Mouse (Mus musculus): ENCODE measurements at regions not wholly inside any gene's neighbourhood (a gene's known extent, or its start where the extent isn't known, plus 50 kb on each side); places are given as distances from the start of the nearest gene placed in this dataset.
"Not testable (repeated sequence)": the region's sequence is repeated elsewhere in the genome, so short reads cannot be mapped to it uniquely, and the experiment has no call there.

DNA sequence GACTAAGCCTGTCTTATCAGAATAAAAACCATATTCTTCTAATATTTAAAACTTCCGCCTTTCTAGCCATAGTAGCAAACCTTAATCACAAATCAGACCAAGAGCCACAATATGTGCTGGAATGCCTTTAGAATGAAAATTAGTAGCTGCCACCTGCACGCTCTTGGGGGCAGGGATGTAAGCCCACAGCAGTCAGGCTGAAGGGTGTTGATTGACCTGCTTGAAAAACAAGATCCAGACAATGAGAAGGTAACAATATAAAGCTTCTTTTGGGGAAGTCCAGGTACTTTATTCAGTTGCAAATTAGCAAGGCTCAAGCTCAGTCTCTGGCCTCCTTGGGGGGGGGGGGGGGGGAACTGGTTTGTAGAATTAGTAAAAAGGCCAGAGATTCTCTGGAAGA is 222.3 kb upstream of the Ell2 start:
- not testable (repeated sequence) for DNase-seq

GRCm38 (mm10) chr13:75501530-75501929 is 205.0 kb upstream of the Ell2 start:
- DNase-seq, result no peak

DNA sequence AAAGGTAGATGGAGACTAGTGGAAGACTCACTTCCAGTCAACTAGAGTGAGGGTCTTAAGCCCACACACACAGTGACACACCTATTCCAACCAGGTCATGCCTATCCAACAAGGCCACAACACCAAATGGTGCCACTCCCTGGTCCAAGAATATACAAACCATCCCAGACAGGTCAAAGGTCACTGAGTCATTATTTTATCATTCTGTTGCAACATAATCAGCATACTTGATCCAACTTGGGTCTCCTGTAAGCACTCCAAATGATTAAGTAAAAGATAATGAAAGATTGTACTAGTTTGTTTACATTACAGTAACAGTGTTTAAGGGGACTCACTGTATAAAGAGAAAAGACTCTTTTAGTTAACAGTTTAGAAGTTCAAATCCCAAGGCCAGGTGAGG is 203.2 kb upstream of the Ell2 start:
- DNase-seq, result no peak

DNA sequence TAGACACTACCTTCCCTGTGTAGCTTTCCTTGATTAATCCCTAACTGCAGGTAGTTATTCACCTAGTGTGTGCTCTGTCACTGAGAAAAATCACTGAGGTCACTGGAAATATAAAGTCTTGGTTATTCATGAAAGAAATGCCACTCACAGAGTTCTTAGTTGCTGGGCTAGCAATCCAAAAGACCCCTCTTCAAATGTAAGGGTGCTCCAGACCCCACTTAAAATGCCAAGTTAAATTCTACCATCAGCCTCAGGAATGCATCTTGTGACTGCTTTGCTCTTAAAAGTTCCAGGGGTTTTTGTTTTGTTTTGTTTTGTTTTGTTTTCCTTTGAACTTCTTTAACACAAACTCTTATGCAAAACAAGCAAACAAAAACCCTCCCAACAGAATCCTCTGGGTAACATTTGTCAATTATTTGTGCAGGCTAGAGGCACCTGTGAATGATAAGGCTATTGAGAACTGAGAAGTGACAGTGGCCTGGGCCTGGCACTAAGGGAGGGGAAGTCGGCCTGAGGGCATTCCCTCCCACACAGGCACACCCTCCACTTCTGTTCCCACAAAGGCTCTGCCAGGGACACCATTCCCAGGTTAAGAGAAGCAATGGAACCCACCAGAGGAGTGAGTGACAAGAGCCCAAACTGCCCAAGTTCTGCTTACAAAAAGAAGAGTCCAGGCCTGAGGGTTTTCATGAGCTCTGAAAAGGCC is 192.1 kb upstream of the Ell2 start:
- no peak for DNase-seq

DNA sequence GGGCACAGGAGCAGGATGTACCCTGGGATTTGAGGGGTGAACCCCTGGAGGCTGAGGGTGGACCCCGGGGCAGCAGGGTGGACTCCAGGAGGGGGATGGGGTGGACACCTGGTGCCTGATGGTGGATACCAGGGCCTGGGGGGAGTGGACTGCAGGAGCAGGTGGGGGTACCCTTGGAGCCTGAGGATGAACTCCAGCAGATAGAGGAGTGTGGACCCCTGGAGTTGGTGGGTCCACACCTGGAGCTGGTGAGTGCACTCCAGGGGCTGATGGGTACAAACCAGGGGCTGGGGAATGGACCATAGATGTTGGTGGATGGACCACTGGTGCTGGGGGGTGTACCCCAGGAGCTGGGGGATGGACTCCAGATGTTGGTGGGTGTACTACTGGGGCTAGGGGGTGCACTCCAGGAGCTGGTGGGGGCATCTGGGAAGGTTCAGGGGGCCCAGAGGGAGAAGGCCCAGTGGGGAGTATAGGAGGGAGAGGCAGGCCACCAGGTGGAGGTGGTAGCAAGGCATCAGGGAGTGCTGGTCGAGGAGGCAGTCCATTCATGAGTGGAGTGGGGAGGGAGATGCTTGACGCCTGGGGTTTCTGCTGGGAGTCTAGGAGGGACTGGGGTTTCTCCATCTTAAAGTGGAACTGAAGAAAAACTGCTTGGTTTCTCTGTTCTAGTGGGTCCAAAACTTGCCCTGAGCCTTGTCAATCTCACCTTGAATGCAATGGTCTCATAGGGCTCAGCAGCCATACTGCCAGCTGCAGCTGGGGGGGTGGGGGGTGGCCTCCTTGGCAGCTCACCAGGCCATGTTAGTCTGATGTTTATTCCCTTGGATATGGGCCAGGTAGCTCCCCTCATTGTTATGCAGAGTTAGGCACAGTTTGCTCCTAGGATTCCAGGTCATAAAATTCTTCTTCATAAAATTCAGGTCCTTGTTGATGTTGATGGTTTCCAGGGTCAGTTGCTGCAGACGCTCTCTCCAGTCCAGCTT is 183.0 kb upstream of the Ell2 start:
- no peak for DNase-seq

GRCm38 (mm10) chr13:75524481-75524880 is 182.1 kb upstream of the Ell2 start:
- DNase-seq, result no peak

- no peak for DNase-seq
These were observed 175.0 kb upstream of the Ell2 start for GRCm38 (mm10) chr13:75531566-75531965.

GRCm38 (mm10) chr13:75541446-75541845 is 165.1 kb upstream of the Ell2 start:
- DNase-seq, result no peak

- peak; percentile 41 for DNase-seq
These were observed 164.2 kb upstream of the Ell2 start for GRCm38 (mm10) chr13:75542253-75542945.

- no peak for DNase-seq
These were observed 163.6 kb upstream of the Ell2 start for GRCm38 (mm10) chr13:75542946-75543327.

DNA sequence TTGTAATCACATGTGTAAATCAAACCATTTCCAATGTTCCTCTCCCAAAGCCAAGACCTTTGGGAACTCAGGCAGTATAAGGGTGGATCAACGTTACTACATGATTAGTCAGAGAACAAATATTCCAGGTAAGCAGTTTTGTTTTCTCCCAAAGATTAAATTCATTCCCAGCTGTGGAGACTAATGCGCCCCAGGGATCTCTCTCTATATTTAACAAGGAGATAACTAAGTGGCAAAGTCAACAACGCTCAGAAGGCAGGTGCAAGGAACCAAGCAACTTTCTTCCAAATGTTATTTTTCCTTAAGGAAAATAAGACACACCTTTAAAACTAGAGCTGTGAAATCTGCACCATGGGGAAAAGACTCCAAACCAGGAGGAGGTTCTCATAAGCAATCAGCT is 163.0 kb upstream of the Ell2 start:
- DNase-seq, result no peak

GRCm38 (mm10) chr13:75544728-75545127 is 161.8 kb upstream of the Ell2 start:
- no peak for DNase-seq

GRCm38 (mm10) chr13:75547791-75548190 is 158.8 kb upstream of the Ell2 start:
- DNase-seq, result no peak

DNA sequence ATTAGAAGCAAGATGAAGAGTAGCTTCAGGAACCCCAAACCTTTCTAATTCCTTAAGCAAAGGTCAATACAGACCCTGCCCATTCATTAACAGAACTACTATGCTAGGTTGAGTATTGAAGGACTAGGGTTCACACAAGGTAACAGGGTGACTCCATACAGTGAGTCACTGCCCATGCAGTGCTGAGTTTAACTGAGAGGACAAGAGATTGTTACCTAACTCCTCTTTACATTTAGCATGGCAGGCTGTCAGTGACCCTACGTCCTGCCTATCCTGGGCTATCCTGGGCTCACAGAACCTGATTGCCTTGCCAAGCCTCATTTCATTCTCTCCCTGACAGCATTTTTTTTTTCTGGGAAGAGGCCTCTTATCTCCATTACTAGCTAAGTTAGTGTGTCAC is 127.6 kb upstream of the Ell2 start:
- DNase-seq, result no peak

- DNase-seq, result no peak
These were observed 115.7 kb upstream of the Ell2 start for GRCm38 (mm10) chr13:75590836-75591235.

DNA sequence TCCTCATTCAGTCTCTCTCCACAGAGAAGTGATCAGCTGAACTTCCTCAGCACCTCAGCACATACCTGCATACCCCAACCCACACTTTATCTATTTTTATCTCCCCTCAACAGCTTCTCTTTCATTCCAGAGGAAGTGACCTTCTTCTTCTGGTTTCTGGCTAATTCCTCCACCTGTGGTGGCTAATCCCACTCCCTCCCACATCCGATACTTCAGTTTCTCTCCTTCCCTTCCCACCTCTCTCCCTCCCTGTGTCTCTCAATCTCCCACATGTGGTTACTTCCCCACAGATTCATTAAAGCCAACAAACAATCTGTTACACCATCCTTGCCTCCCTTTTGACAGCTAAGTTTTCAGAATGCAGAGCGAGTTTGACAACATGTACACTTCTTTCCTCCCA is 109.7 kb upstream of the Ell2 start:
- DNase-seq, result no peak

DNA sequence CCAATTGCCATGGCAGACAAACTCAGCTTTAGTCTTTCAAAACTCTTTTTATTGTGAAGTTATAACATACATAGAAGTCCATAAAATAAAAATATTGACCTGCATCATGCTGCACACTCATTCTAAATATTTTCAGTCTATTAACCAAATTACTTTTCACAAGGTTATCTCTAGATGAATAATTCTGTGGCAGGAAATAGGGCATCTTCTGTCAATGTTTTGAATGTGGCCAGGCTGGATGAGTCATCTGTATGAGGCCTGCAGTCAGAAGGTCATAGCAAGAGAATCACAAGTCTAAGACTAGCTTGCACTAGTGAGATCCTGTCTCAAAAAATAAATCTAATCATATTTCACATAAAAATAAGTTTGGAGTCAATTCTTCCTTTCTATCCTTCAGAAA is 108.4 kb upstream of the Ell2 start:
- no peak for DNase-seq

GRCm38 (mm10) chr13:75598675-75599074 is 107.9 kb upstream of the Ell2 start:
- DNase-seq, result no peak

- no peak for DNase-seq
These were observed 83.3 kb upstream of the Ell2 start for GRCm38 (mm10) chr13:75623229-75623628.

DNA sequence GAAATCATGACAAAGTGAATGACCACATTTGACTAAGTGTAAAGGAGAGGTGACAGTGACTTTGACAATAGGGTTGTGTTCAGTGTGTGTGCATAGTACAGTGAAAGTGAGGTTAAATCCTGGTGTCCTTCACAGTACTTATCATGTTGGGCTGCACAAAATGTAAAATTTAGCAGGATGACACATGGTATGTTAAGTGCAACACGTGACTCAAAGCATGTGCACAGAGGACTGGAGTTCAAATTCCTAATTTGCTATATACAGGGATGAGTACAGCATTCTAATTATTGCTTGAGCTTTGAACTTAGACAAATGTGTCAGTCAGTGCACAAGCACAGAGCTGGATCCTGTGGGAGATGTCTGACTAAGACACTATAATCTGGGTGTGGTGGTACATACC is 79.2 kb upstream of the Ell2 start:
- no peak for DNase-seq

GRCm38 (mm10) chr13:75631048-75631447 is 75.5 kb upstream of the Ell2 start:
- DNase-seq, result no peak

GRCm38 (mm10) chr13:75647513-75647912 is 59.0 kb upstream of the Ell2 start:
- DNase-seq, result no peak

- no peak for DNase-seq
These were observed 54.6 kb upstream of the Ell2 start for GRCm38 (mm10) chr13:75651941-75652340.

GRCm38 (mm10) chr13:75652966-75653365 is 53.6 kb upstream of the Ell2 start:
- DNase-seq, result peak; percentile 22
